Mouse (Mus musculus) gastrocnemius, adult 2 months (tissue): ENCODE measurements at regions not wholly inside any gene's neighbourhood (a gene's known extent, or its start where the extent isn't known, plus 50 kb on each side); places are given as distances from the start of the nearest gene placed in this dataset.

ENCODE experiments used
- DNase-seq: peaks from one replicate; pipeline ENCODE4 v3.0.0; 2022
- H3K27ac ChIP-seq: fragments of 200-600 bp; 2 replicates; pipeline ENCODE4 v1.8.1; 2022; ENCODE audit warnings: mild to moderate bottlenecking
- H3K4me3 ChIP-seq: fragments of 200-600 bp; 2 replicates; pipeline ENCODE4 v1.8.1; 2022; ENCODE audit warnings: mild to moderate bottlenecking, moderate library complexity
- CTCF ChIP-seq: fragments of 200-600 bp; IDR thresholded peaks from 2 replicates; pipeline ENCODE4 v1.8.1; 2022; ENCODE audit warnings: antibody characterized with exemption, mild to moderate bottlenecking, moderate library complexity
- intact Hi-C: fragments of 180-260 bp; cut with DNase I; formaldehyde crosslinking; loops from one replicate; pipeline ENCODE4 v1.15.1; 2025

- intact Hi-C loops: no loop called here
- Histone ChIP-seq H3K27ac (no peak overlapping the region), H3K4me3 (no peak overlapping the region)
- no peak for TF ChIP-seq CTCF
- DNase-seq: no peak
Observed at GRCm38 (mm10) chr7:137596161-137596560, 158.7 kb downstream of the Glrx3 start.

- intact Hi-C loops: loop anchor here (2.0 to 10.0 kb wide), 5 partner anchors 124 to 1222 kb away; no protein-coding TSS in a partner anchor
- DNase-seq: peak; percentile 61
- TF ChIP-seq CTCF: peak; percentile 80
- no peak overlapping the region for H3K27ac ChIP-seq
- no peak overlapping the region for H3K4me3 ChIP-seq
Observed at GRCm38 (mm10) chr7:137603039-137603438, 165.6 kb downstream of the Glrx3 start.

DNA sequence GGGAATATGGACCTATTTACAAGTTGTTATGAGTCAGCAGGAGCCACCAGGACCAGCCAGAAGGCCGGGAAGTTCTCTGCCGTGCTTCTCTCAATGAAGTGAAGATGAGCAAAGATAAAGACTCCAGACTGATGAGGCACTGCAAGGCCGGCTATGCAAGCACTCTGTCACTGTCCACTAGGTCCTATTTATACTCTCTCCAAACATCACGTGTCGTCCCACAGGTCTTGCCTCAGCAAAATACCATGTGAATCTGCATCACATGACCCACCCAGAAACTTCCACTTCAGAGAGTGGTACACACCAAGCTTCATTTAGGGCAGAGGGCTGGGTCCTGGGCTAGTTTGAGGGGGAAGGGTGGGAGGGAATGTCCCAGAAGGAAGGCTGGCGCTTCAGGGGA, 172.3 kb downstream of the Glrx3 start:
- Histone ChIP-seq H3K27ac (no peak overlapping the region), H3K4me3 (no peak overlapping the region)
- intact Hi-C loops: loop anchor here (10.0 kb wide), 1 partner anchor 1215 kb away; no protein-coding TSS in a partner anchor
- DNase-seq: no peak
- TF ChIP-seq CTCF: no peak

GRCm38 (mm10) chr7:137611363-137611762, 173.9 kb downstream of the Glrx3 start:
- DNase-seq: no peak
- TF ChIP-seq CTCF: no peak
- intact Hi-C loops: no loop called here

GRCm38 (mm10) chr7:137611891-137612522, 174.6 kb downstream of the Glrx3 start:
- intact Hi-C loops: no loop called here
- Histone ChIP-seq H3K4me3 (no peak overlapping the region), H3K27ac (no peak overlapping the region)
- DNase-seq: peak; percentile 33
- no peak for TF ChIP-seq CTCF

More at GRCm38 (mm10) chr7:137611363-137611762, 173.9 kb downstream of the Glrx3 start:
- no peak overlapping the region for H3K4me3 ChIP-seq
- H3K27ac ChIP-seq: no peak overlapping the region

DNA sequence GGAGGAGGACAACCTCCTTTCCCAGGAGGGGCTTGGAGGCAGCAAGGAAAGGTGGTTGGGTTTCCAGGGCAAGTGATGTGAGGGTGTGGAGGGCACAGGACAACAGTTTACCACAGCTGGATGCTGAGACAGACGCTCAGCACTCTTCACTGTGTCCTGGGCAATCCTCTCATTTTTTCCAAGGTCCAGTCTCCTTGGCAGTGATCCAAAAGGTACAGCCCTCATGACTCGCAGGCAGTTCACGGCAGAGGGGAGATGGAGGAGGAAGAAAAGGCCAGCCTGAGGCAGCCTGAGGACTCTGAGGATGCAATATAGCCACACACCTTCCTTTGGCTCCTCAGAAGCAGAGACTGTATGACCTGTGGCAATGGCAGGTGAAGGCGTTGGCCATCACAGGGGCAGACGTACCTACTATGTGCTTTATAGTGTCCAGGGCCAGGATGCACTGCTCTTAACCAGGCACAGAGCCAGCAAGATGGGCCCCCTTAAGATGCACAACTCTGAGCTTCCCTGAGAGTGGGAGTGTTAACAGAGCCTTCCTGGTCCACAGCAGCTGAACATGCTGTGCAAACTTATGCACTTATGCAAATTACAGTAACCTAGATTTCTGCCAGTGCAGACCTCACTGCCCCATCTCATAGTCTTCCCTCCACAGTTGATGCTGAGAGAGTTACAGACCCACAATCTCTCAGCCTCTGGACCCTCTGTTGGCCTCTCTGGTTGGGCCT, 181.2 kb downstream of the Glrx3 start:
- H3K27ac ChIP-seq: no peak overlapping the region
- no peak for DNase-seq
- no peak for TF ChIP-seq CTCF
- intact Hi-C loops: no loop called here
- H3K4me3 ChIP-seq: no peak overlapping the region

GRCm38 (mm10) chr7:137619286-137619789, 181.9 kb downstream of the Glrx3 start:
- Histone ChIP-seq H3K27ac (no peak overlapping the region), H3K4me3 (no peak overlapping the region)
- intact Hi-C loops: no loop called here
- no peak for DNase-seq
- no peak for TF ChIP-seq CTCF

GRCm38 (mm10) chr7:137628266-137628665, 190.9 kb downstream of the Glrx3 start:
- DNase-seq: no peak
- Histone ChIP-seq H3K27ac (no peak overlapping the region), H3K4me3 (no peak overlapping the region)
- intact Hi-C loops: no loop called here
- TF ChIP-seq CTCF: no peak

DNA sequence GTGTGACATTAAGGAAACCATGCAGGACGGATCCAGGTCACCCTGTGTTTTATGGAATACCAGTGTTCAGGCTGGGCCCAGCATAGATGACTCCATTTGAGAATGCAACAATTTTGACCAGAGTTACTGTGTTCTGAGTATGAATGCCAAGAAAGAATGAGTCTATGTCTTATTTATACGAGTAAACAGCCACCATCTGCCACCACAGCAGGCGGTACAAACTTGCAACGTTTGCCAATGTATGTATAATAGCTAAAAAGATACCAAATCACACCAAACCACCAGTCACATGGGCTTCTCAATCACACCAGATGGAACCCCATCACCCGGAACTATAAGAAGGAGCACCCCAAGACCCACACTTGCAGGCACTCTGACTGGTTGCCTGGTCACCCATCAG, 192.1 kb downstream of the Glrx3 start:
- no peak overlapping the region for H3K27ac ChIP-seq
- TF ChIP-seq CTCF: no peak
- no peak overlapping the region for H3K4me3 ChIP-seq
- no peak for DNase-seq
- intact Hi-C loops: no loop called here

DNA sequence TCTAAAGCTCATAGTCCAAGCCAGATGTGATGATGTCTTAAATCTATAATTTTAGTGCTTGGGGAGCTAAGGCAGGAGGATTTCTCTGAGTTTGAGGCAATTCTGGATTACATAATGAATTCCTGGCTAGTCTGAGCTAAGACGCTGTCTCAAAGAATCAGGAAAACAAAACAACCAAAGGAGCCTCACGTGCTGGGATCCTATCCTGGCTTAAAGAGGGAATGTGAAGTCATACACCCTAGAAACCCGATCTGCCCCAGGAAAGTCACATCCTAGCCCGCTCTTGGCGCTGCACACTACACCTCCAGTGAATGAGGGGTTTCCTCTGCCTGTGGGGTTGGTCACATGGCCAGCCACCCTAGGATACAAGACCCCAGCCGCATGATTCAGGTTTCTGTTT, 211.2 kb downstream of the Glrx3 start:
- no peak overlapping the region for H3K4me3 ChIP-seq
- no peak for TF ChIP-seq CTCF
- no peak overlapping the region for H3K27ac ChIP-seq
- intact Hi-C loops: no loop called here
- DNase-seq: no peak

DNA sequence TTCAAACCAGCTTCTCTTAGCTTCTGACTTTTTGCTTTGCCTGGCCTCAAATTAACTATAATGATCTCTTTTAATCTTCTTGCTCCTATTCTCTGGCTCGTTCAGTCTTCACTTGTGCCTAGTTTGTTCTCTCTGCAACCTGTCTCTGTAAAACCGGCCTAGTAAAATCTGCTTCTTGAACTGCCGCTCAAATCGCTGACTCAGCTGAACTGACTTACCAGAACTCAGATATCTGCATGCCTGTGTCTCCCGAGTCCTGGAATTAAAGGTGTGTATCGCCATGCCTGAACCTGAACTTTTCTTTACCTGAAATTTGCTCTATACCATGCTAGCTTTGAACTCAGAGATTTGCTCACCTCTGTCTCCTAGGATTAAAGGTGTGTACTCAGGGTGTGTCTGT, 212.2 kb downstream of the Glrx3 start:
- DNase-seq: no peak
- no peak for TF ChIP-seq CTCF
- no peak overlapping the region for H3K27ac ChIP-seq
- intact Hi-C loops: no loop called here
- no peak overlapping the region for H3K4me3 ChIP-seq

DNA sequence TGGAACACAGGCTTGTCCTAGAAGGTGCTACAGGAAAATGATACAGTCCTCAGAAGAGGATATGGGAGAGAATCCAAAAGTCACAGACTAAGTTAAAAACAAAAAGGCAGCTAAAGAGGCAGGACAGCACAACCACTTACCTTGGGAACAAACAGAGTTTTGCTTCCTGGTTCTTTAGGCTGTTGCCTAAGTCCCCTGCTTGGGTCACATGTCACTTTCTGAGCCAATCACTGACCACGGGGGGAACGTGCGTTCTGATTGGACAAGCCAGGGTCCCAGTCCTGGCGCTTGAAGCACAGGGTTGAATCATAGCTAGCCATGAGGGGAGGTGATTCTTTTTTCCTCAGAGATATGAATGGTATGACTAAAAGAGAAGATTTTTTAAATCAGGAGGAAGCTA, 216.4 kb downstream of the Glrx3 start:
- Histone ChIP-seq H3K4me3 (no peak overlapping the region), H3K27ac (no peak overlapping the region)
- TF ChIP-seq CTCF: no peak
- no peak for DNase-seq
- intact Hi-C loops: no loop called here

GRCm38 (mm10) chr7:137667165-137667564, 229.8 kb downstream of the Glrx3 start:
- no peak for DNase-seq
- intact Hi-C loops: no loop called here
- H3K4me3 ChIP-seq: no peak overlapping the region
- TF ChIP-seq CTCF: no peak
- no peak overlapping the region for H3K27ac ChIP-seq

- no peak for TF ChIP-seq CTCF
- intact Hi-C loops: no loop called here
- no peak overlapping the region for H3K4me3 ChIP-seq
- no peak for DNase-seq
- H3K27ac ChIP-seq: no peak overlapping the region
Observed at GRCm38 (mm10) chr7:137671156-137671555, 233.7 kb downstream of the Glrx3 start.
